Mouse (Mus musculus): Measurements from ENCODE around the gene Tmem33. TPM values are rescaled to one million over a fixed set of nuclear protein-coding genes. Genes with fewer than 3 reads are reported as not detected.

Tmem33 gene
- polyA plus RNA-seq, 1 experiment from 2014 or later, result 98.1 TPM

DNA sequence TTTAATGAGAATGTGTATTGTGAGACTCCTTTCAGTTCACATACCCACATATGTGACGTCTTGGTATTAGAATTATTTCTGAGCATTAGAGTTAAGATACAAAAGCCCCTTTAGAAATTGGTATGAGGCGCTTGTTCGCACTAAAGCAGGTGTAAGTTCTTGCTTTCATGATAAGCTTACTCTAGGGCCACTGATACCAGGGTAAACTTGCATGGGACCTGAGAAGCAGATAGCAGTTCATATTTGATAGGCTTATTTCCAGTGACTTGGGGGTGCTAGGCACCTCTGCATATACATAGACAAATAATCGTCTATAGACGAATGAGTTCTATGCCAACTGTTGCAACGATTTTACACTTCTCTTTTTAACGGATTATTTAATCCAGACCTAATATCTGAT, 2.6 kb downstream of the Tmem33 start:
- ATAC-seq (ENCODE audit: insufficient read depth, low FRiP score, low read depth), result no peak
- H3K27ac ChIP-seq, result no peak overlapping the region
- H3K4me3 ChIP-seq (replicated peaks), result no peak overlapping the region
- 89% methylated on average over 7 of the region's 7 CpGs for WGBS
- H3K4me2 ChIP-seq, result no peak overlapping the region
- H3K36me3 ChIP-seq, result peaks cover 26% of the 10 kb centered on the region
- H3K27me3 ChIP-seq (replicated peaks), result no peaks in the 10 kb centered on the region
- no peak overlapping the region for H3K9ac ChIP-seq
- H3K4me1 ChIP-seq, result no peaks in the 10 kb centered on the region; the same call in 1 of the 2 replicates
- H3K9me3 ChIP-seq, result no peaks in the 10 kb centered on the region

DNA sequence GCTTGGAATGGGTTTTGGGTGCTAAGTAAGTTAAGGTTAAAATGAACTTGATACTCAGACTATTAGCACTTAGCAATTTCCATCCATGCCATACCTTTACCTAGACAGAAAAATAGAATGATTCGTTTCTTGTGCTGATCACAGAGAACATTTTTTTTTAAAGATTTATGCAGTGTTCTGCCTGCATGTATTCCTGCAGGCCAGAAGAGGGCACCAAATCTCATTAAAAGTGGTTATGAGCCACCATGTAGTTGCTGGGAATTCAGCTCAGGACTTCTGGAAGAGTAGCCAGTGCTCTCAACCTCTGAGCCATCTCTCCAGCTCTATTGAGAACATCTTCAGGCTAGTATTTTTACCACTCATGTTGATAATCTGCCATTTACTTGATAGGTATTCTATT, 5.7 kb downstream of the Tmem33 start:
- Histone ChIP-seq H3K36me3 (peaks cover 34% of the 10 kb centered on the region), H3K4me1 (no peaks in the 10 kb centered on the region; the same call in 1 of the 2 replicates), H3K9ac (no peak overlapping the region), H3K9me3 (no peaks in the 10 kb centered on the region), H3K4me3 (replicated peaks) (no peak overlapping the region), H3K4me2 (no peak overlapping the region), H3K27me3 (replicated peaks) (no peaks in the 10 kb centered on the region), H3K27ac (no peak overlapping the region)
- no peak for ATAC-seq (ENCODE audit: insufficient read depth, low FRiP score, low read depth)
- WGBS, result 91% methylated on average over 1 of the region's 1 CpGs

GRCm38 (mm10) chr5:67269309-67269708, 8.9 kb downstream of the Tmem33 start:
- H3K9ac ChIP-seq, result no peak overlapping the region
- no peaks in the 10 kb centered on the region for H3K9me3 ChIP-seq
- H3K27ac ChIP-seq, result no peak overlapping the region
- 89% methylated on average over 8 of the region's 8 CpGs for WGBS
- no peak overlapping the region for H3K4me2 ChIP-seq
- H3K27me3 ChIP-seq (replicated peaks), result no peaks in the 10 kb centered on the region
- ATAC-seq (ENCODE audit: insufficient read depth, low FRiP score, low read depth), result no peak
- H3K36me3 ChIP-seq, result peaks cover 31% of the 10 kb centered on the region
- H3K4me3 ChIP-seq (replicated peaks), result no peak overlapping the region
- H3K4me1 ChIP-seq, result no peaks in the 10 kb centered on the region

- 93% methylated on average over 9 of the region's 9 CpGs for WGBS
- no peak overlapping the region for H3K9ac ChIP-seq
- H3K27ac ChIP-seq, result no peak overlapping the region
- H3K27me3 ChIP-seq (replicated peaks), result no peaks in the 10 kb centered on the region
- no peak for ATAC-seq (ENCODE audit: insufficient read depth, low FRiP score, low read depth)
- no peaks in the 10 kb centered on the region for H3K9me3 ChIP-seq
- peaks cover 7% of the 10 kb centered on the region; the same call in 1 of the 2 replicates for H3K36me3 ChIP-seq
- H3K4me1 ChIP-seq, result no peaks in the 10 kb centered on the region
- H3K4me3 ChIP-seq (replicated peaks), result no peak overlapping the region
- no peak overlapping the region for H3K4me2 ChIP-seq
Measured at GRCm38 (mm10) chr5:67279407-67279806, 19.0 kb downstream of the Tmem33 start.

DNA sequence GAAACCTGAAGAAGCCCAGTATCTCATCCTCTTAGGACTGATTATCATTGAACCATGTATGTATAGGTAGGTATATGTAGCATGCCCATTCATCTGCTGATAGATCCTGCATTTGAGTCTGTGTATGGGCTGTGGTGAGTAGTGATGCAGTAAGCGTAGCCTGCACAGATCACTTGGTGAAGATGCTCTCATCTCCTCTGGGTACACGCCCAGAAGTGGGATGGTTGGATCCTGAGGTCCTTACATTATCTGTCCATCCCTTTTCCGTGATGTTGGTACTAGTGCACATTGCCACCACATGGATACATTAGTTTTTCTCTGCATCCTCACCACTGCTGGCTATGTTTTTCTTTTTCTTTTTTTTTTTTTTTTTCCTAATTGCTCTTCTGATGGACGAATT, 19.5 kb downstream of the Tmem33 start:
- no peaks in the 10 kb centered on the region for H3K27me3 ChIP-seq (replicated peaks)
- H3K9ac ChIP-seq, result no peak overlapping the region
- ATAC-seq (ENCODE audit: insufficient read depth, low FRiP score, low read depth), result peak; percentile 65; the same call in 1 of the 2 replicates
- 90% methylated on average over 4 of the region's 4 CpGs for WGBS
- no peaks in the 10 kb centered on the region for H3K4me1 ChIP-seq
- H3K27ac ChIP-seq, result no peak overlapping the region
- H3K4me2 ChIP-seq, result no peak overlapping the region
- peaks cover 11% of the 10 kb centered on the region; the same call in 1 of the 2 replicates for H3K36me3 ChIP-seq
- no peak overlapping the region for H3K4me3 ChIP-seq (replicated peaks)
- no peaks in the 10 kb centered on the region for H3K9me3 ChIP-seq

DNA sequence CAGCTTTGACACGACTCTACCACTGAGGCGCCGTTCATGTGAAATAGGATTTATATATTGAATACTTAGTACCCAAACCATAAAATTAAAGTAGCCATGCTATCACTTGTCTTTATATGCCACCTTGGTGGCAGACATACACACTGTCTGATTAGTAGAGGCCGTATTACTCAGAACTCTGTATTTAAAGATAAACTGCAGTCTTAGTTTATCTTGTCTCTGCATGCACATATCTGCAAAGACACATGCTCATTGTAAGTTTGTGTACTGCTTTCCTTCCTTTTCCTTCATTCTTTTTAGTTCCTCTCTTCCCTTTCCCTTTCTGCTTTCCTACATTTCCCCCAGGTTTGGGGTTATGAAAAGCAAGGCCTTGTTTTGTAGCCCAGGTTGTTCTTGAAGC, 20.0 kb downstream of the Tmem33 start:
- no peak overlapping the region for H3K27ac ChIP-seq

DNA sequence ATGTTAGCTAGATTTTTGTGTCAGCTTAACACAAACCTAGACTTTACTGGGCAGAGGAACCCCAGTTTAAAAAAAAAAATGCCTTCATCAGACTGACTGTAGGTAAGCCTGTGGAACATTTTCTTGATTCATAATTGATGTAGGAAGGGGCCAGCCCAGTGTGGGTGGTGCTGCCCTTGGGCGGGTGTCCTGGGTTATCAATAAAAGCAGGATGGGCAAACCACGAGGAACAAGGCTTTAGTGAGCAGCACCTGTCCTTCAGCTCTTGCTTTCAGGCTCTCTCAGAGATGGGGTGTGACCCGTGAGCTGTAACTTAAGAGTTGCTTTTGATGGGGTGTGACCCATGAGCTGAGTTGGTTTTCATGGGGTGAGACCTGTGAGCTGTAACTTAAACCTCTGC, 34.7 kb downstream of the Tmem33 start:
- Histone ChIP-seq H3K4me1 (no peaks in the 10 kb centered on the region), H3K4me2 (no peak overlapping the region), H3K4me3 (replicated peaks) (no peak overlapping the region), H3K9ac (no peak overlapping the region), H3K36me3 (no peaks in the 10 kb centered on the region), H3K9me3 (no peaks in the 10 kb centered on the region), H3K27me3 (replicated peaks) (no peaks in the 10 kb centered on the region), H3K27ac (no peak overlapping the region)
- WGBS, result 54% methylated on average over 3 of the region's 3 CpGs
- peak; percentile 43; the same call in 1 of the 2 replicates for ATAC-seq (ENCODE audit: insufficient read depth, low FRiP score, low read depth)

More for the DNA sequence above, 20.0 kb downstream of the Tmem33 start:
- H3K4me3 ChIP-seq (replicated peaks), result no peak overlapping the region
- no peak overlapping the region for H3K9ac ChIP-seq
- no peaks in the 10 kb centered on the region for H3K9me3 ChIP-seq
- no peak overlapping the region for H3K4me2 ChIP-seq
- no peaks in the 10 kb centered on the region for H3K27me3 ChIP-seq (replicated peaks)
- H3K36me3 ChIP-seq, result peaks cover 15% of the 10 kb centered on the region; the same call in 1 of the 2 replicates
- 89% methylated on average over 4 of the region's 4 CpGs for WGBS
- ATAC-seq (ENCODE audit: insufficient read depth, low FRiP score, low read depth), result peak; percentile 86; the same call in 1 of the 2 replicates
- no peaks in the 10 kb centered on the region for H3K4me1 ChIP-seq

DNA sequence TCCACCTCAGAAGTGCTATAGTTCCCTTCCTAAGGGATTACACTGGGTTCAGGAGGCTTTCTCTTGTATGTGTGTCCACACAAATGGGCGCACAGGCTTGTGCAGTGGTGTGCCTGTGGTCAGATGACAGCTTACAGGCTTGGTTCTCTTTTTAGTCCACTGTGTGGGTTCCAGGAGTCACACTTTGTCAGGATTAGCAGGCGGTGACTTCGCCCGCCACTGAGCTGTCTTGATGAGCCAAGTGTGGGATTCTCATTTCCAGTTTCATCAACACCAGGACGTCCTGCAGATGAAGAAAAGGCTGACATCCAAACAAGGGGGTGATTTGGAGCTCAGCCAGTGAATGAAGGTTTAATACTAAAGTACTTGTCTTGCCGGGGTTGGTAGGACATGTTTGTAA, 35.3 kb downstream of the Tmem33 start:
- Histone ChIP-seq H3K27ac (no peak overlapping the region), H3K27me3 (replicated peaks) (no peaks in the 10 kb centered on the region), H3K4me3 (replicated peaks) (no peak overlapping the region), H3K36me3 (no peaks in the 10 kb centered on the region), H3K4me2 (no peak overlapping the region), H3K4me1 (no peaks in the 10 kb centered on the region), H3K9me3 (no peaks in the 10 kb centered on the region), H3K9ac (no peak overlapping the region)
- ATAC-seq (ENCODE audit: insufficient read depth, low FRiP score, low read depth), result no peak
- WGBS, result 81% methylated on average over 6 of the region's 6 CpGs

- no peaks in the 10 kb centered on the region for H3K4me1 ChIP-seq
Measured at GRCm38 (mm10) chr5:67296171-67296570, 35.8 kb downstream of the Tmem33 start.

GRCm38 (mm10) chr5:67297026-67297813, 36.9 kb downstream of the Tmem33 start:
- no peak overlapping the region for H3K27ac ChIP-seq
- no peak overlapping the region for H3K4me2 ChIP-seq
- 80% methylated on average over 5 of the region's 5 CpGs for WGBS
- no peaks in the 10 kb centered on the region for H3K4me1 ChIP-seq
- H3K27me3 ChIP-seq (replicated peaks), result no peaks in the 10 kb centered on the region
- H3K9ac ChIP-seq, result no peak overlapping the region
- no peaks in the 10 kb centered on the region for H3K9me3 ChIP-seq
- no peak overlapping the region for H3K4me3 ChIP-seq (replicated peaks)
- ATAC-seq (ENCODE audit: insufficient read depth, low FRiP score, low read depth), result no peak
- no peaks in the 10 kb centered on the region for H3K36me3 ChIP-seq

More at GRCm38 (mm10) chr5:67296171-67296570, 35.8 kb downstream of the Tmem33 start:
- ATAC-seq (ENCODE audit: insufficient read depth, low FRiP score, low read depth), result no peak
- Histone ChIP-seq H3K27me3 (replicated peaks) (no peaks in the 10 kb centered on the region), H3K36me3 (no peaks in the 10 kb centered on the region), H3K9me3 (no peaks in the 10 kb centered on the region), H3K4me2 (no peak overlapping the region), H3K9ac (no peak overlapping the region), H3K4me3 (replicated peaks) (no peak overlapping the region), H3K27ac (no peak overlapping the region)
- WGBS, result 83% methylated on average over 1 of the region's 1 CpGs

- Histone ChIP-seq H3K4me3 (replicated peaks) (no peak overlapping the region), H3K27ac (no peak overlapping the region), H3K4me1 (no peaks in the 10 kb centered on the region), H3K9ac (no peak overlapping the region), H3K36me3 (no peaks in the 10 kb centered on the region), H3K4me2 (no peak overlapping the region), H3K9me3 (no peaks in the 10 kb centered on the region), H3K27me3 (replicated peaks) (no peaks in the 10 kb centered on the region)
- ATAC-seq (ENCODE audit: insufficient read depth, low FRiP score, low read depth), result no peak
- 86% methylated on average over 6 of the region's 6 CpGs for WGBS
Measured at GRCm38 (mm10) chr5:67299847-67300412, 39.6 kb downstream of the Tmem33 start.

- H3K27me3 ChIP-seq (replicated peaks), result no peaks in the 10 kb centered on the region
- no peaks in the 10 kb centered on the region for H3K36me3 ChIP-seq
- H3K9me3 ChIP-seq, result no peaks in the 10 kb centered on the region
- H3K9ac ChIP-seq, result no peak overlapping the region
- no peak overlapping the region for H3K4me3 ChIP-seq (replicated peaks)
- no peak overlapping the region for H3K4me2 ChIP-seq
- 93% methylated on average over 8 of the region's 8 CpGs for WGBS
- no peaks in the 10 kb centered on the region for H3K4me1 ChIP-seq
- no peak overlapping the region for H3K27ac ChIP-seq
- ATAC-seq (ENCODE audit: insufficient read depth, low FRiP score, low read depth), result no peak
Measured at GRCm38 (mm10) chr5:67300926-67301597, 40.7 kb downstream of the Tmem33 start.

Measured in stomach, embryonic 15.5 days (tissue).